Mouse (Mus musculus) right cerebral cortex, postnatal 10 days (tissue): ENCODE measurements at regions not wholly inside any gene's neighbourhood (a gene's known extent, or its start where the extent isn't known, plus 50 kb on each side); places are given as distances from the start of the nearest gene placed in this dataset.

ENCODE experiments used
- DNase-seq, 2 experiments: peaks; one replicate each; pipeline ENCODE4 v3.0.0; 2021; ENCODE audit warnings: low spot score in 2 of 2

- no peak for DNase-seq
These were observed 961.7 kb upstream of the Slc39a10 start for GRCm38 (mm10) chr1:47854372-47854771.

- DNase-seq: no peak
These were observed 961.3 kb upstream of the Slc39a10 start for GRCm38 (mm10) chr1:47853911-47854310.

- no peak for DNase-seq
These were observed 948.2 kb upstream of the Slc39a10 start for GRCm38 (mm10) chr1:47840811-47841210.

GRCm38 (mm10) chr1:47834072-47834471, 941.4 kb upstream of the Slc39a10 start:
- no peak for DNase-seq

- DNase-seq: no peak
These were observed 934.6 kb upstream of the Slc39a10 start for GRCm38 (mm10) chr1:47827206-47827605.

- peak; percentile 19 to 20 for DNase-seq
These were observed 916.9 kb upstream of the Slc39a10 start for GRCm38 (mm10) chr1:47809508-47809907.

- DNase-seq: no peak
These were observed 902.1 kb upstream of the Slc39a10 start for GRCm38 (mm10) chr1:47794763-47795162.
